Mouse (Mus musculus) T-helper 2 cell (primary cell): ENCODE results near the gene Src.
"Not testable (repeated sequence)": the region's sequence is repeated elsewhere in the genome, so short reads cannot be mapped to it uniquely, and the experiment has no call there.

Source experiments
- in situ Hi-C: fragments of 300-600 bp; cut with MboI, MseI; formaldehyde crosslinking; loops from one replicate; pipeline ENCODE4 v1.15.1; 2025; ENCODE audit warnings: high pct_unique_total_duplicates

Gene Src

DNA sequence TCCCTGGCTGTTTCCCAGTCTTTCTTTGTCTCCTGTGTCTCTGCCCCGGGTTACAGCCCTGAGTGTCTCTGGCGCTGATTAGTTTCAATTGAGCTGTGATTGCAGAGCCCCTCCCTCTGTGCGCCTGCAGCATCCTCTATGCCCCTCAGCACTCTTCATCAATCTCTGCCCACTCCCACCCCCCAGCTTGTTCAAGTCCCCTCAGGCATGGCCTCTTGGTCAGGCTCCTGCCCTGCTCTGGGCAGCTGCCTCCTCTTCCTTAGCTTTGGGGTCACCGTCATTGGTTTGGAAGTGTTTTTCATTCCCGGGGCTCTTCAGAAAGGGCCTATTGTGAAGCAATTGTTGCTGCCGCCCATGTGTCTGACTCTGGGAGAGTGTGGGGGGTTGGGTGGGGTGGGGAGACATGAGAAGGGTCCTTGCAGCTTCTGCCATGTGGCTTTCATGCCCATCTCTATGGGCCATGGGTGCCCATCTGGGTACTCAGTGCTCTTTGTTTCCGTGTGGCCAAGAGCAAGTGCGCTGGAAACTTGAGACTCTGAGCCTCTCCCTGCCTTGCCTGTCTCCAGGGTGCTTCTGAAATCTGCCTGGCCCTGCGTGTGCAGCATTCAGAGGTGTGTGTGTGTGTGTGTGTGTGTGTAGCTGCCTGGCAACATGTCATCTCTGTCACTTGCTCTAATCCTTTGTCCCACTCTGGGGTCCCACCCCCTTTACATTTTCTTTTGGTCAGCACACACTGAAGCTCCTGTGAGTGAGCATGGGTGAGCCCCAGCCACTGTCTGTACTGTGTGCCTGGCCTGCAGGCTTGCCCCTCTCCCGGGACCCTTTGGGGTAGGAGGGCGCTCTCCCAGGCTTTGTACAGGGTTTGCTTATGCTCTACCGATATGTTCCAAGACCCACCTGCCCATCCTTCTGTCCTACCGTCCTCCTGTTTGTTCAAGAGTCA, 57.5 kb downstream of the Src start:
- in situ Hi-C loops: no loop called here

DNA sequence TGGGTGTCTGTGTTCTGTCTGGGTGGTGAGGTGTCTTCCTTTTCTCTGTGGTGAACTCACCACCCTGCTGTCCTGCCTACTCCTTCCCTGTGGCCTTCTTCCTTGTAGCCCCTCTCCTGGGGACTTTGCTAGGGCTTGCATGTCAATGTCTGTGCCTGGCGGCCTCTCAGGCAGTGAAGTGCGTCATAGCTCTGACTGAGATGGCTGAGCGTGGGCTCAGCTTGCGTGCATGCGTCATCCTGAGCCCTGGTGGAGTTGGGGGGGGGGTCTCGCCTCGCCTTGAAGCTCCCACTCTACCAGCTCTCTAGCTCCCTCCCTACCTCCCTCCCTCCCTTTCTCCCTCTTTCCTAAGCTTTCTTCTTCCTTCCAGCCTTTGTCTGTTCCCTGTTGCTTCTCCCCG, 60.4 kb downstream of the Src start:
- in situ Hi-C loops: no loop called here

DNA sequence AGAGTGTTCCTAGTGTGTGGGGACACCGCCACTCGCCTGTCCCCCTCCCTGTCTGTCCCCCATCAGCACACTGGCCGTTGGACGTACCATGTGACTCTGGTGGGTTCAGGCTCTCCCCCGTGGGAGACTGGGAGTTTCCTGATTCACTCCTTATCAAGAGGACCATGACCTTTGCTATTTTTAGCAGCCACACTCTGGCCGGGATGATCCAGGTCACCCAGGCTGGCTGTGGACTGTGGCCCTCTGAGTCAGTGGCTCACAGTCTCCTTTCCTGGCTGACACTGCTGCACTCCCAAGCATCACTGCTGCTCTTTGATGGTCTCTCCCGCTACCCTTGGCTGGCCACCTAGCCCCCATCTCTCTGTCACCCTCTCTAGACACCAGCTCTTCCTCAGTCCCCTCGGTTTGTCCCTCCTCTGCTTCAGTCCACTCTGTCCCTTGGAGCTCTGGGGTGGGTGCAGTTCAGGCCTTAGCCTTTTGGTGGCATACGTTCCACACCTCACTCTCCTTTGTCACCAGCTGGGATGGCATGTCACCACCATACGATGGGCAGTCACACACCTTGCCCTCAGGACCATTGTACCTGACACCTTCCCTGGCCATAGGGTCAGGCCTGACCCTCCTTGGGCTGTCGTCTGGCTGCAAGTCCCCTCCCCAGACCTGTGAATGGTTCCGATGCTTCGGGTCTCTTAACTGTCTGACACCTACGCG, 61.8 kb downstream of the Src start:
- in situ Hi-C loops: no loop called here

DNA sequence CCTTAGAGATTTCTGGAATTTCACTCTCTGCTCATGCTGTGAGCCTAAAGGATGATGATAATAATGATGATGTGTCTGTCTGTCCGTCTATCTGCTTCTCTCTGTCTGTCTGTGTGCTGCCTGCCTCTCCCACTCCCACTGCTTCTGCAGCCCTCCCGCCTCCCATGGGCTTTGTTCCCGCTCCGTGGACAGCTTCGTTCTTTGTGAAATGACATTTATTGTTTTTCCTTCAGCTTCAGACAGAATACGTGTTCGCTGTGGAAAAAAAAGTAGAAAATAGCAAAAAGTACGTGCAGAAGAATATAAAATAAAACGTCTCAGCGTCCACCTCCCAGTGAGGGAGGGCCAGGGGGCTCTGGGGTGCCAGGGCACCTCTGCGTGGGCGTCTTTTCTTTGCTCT, 64.5 kb downstream of the Src start:
- in situ Hi-C loops: no loop called here

DNA sequence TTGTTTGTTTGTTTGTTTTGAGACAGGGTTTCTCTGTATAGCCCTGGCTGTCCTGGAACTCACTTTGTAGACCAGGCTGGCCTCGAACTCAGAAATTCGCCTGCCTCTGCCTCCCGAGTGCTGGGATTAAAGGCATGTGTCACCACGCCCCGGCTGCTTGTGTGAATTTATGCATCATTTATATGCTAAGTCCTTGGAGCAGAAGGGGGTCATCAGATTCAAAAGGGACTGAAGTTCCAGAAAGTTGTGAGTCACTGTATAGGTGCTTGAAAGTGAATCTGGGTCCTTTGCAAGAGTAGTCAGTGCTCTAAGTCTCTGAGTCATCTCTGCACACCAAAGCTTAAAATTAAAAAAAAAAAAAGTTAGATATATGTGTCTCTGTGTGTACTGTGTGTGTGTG, 68.3 kb downstream of the Src start:
- in situ Hi-C loops: not testable (repeated sequence)

DNA sequence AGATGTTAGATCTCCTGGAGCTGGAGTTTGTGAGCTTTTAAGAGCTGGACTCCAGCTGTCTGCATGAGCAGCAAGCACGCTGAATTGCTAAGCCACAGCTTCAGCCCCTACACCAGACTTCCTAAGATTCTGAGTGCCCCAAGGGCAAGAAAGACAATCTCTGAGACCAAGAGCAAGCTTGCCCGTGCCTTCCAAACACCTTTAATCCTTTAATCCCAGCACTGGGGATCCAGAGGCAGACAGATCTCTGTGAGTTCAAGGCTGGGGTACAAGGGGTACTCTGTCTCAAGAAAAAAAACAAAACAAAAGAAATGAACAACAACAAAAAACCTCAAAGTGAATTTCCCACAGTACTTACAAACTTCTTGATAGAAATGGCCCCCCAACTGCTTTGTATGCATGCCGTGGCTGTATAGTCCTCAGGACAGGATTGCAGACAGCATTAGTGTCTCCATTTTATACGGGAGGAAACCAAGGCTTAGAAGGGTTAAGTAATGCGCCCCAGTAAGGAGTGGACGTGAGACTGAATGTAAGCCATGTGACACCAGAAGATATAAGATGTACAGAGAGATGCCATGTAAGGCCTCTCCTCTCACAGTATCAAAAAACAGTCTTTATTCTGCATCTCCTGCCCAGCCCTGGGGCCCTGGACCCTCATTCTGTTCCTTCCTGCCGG, 68.9 kb downstream of the Src start:
- in situ Hi-C loops: no loop called here

DNA sequence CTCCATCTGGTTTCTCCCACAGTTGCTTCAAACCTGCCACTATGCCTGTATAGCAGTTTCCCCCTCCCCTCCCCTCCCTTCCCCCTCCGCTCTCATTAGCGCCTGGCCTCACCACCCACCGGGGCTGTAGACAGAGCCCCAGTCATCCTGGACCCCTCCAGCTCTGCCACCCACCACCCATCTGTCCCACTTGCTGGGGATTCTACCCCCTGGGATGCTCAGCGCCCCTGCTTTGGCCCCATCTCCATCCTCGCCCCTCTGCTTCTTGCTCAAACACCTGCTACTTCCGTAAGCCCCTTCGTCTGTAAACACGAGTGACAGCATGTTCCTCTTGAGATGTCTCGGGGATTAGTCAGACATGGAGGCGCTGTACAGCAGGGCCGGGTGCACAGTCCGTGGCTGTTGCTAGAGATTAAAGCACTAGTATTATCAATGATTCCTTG, 69.5 kb downstream of the Src start:
- in situ Hi-C loops: no loop called here

DNA sequence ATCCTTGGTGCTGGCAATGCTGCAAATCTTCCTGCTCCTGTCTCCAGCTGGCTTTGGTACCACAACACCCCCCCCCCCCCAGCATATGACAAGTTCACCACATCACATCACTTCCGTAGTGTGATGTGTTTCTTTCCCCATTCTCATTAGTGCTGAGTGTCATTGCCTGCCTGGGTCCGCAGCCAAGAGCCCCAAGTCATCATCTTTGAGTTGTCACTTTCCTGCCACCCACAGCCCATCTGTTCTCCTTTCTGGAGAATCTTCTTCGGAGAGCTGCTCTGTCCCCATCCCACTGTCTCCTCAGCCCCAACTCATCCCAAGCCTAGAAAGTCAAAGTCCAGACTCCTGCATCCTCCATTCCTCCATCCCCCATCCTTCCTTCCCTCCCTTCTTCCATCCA, 75.0 kb downstream of the Src start:
- in situ Hi-C loops: no loop called here

DNA sequence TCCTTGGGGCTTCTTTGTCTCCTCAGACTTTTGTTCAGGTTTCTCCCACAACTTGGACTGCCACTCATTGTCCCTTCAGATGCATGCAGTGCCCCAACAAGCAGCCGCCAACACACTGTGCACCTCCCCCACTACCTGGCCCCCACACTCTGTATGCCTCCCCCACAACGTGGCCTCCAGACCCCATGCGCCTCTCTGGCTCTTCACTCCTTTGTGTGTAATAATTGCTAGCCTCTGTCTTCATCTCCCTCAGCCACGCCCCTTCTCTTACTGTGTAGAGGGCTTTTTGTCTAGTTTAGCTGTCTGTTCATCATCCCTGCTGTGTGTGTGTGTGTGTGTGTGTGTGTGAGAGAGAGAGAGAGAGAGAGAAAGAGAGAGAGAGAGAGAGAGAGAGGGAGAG, 80.3 kb downstream of the Src start:
- in situ Hi-C loops: no loop called here

DNA sequence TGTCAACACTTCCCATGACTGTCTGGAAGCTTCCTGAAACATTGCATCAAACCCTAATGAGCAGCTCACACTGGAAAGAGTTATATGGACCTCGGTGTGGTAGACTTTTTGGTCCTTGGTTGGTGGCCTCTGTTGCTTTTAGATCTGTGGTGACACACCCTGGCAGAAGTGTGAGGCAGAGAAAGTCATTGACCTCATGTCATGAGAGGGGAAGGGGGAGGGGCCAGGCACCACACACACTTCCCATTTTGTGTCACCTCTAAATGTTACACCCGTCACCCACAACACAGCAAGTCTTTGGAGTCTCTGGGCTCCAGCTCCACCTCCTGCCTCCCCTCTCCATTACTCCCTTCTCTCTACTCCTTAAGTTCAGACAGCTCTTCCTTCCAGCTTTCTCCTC, 82.1 kb downstream of the Src start:
- in situ Hi-C loops: no loop called here

DNA sequence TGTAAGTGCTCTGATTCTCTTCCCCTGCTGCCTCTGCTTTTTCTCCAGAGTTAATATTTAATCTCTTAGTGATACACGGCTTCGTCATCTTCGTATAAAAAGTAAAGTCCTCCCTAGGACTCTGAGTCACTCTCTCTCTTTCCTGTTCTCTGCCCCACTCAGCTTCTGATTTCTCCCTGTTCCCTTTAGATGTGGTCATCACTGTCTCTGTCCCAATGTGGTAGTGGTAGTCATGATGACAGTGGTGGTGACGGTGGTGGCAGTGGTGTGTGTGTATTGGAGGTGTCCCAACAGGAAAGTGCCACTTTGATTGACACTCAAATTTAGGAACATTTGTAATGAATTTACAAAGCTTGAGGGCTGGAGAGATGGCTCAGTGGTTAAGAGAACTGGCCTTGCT, 83.1 kb downstream of the Src start:
- in situ Hi-C loops: no loop called here

DNA sequence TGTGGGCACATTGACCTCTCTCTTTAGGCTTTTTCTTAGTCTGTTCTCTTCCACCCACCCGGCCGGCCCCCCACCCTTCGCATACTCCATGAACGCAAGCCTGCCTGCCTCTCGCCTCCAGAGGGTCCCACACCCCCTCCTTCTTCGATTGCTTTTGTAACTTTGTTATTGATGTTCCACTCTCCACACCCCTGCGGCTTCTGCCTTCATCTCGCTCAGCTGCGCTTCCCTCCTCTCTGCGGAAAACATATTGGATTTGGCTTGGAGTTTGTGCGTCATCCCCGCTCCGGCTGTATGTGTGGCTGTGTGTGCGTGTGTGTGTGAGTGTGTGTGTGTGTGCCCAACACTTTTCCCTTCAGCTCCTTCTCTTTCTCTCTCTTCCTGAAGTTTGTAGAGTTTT, 88.5 kb downstream of the Src start:
- in situ Hi-C loops: no loop called here

DNA sequence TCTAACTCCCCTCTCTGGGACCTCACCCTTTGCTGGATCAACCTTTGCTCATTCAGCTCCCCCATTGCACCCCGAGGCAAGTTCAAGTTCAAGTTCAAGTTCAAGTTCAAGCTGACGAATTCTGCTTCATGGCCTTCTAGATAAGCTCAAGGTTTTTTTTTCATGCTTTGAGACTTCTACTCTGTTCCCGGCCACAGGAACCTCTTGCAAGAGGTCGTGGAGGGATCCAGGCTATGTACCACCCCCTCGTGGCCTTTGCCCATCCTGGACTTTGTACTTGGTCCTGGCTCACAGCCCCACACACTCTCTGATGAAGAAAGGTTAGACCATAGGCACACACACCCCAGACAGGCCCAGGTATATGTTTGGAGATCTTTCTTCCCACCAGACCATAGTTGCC, 90.9 kb downstream of the Src start:
- in situ Hi-C loops: no loop called here

DNA sequence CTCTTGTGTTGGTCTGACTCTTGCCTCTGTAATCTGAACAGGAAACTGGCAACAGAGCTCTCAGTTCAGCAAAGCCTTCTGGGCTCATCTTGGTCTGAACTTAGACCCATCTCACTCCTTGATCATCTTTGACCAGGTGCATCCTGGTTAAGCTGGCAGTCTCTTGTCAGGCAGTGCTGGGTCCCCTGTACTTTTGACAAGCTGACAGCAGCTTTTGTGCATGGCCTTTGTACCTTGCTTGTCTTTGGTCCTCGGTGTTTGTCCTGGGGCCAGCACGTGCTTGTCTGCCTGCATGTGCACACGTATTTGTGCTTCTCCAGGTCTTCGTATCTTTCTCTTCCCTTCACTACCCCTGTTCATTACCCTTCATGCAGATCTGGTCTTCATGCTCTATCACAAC, 91.8 kb downstream of the Src start:
- in situ Hi-C loops: no loop called here

DNA sequence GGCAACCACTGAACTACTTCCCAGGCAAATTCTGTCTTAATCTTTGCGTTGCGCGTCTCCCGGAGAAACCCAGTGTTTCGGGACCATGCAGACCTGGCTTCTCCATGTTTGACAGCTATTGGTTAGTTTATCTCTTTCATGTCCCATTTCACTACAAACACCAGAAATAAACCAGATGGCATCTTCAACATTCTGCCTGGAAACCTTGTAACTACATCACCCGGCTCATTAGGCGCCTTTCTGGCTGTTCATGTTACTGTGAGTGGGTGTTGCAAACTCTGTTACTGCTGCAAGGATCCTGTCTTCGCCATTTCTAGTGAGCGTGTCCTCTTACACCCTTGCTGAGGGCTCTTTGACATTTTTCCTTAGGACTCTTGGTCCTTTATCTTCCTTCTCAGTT, 94.6 kb downstream of the Src start:
- in situ Hi-C loops: no loop called here

DNA sequence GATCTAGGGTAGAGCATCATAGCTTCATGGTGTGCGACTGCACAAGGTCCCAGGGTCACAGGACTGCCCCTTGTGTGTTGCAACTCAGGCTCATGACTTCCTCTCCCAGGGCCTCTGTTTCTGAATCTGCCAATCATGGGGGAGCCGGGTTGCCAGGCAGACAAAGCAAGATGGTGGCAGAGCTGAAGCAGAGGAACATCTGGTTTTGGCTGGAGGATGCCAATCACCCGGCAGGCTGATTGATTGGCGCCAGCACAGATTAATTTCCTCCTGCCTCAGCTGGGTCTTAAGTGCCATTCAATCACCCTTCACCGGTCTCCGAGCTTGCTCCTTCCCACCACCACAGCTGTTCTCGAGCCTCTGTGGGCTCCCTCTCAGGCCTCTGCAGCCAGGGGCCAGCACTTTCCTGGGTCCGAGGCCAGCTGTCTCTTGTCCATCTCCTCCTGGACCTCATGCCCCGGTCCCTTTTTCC, 95.5 kb downstream of the Src start:
- in situ Hi-C loops: no loop called here

DNA sequence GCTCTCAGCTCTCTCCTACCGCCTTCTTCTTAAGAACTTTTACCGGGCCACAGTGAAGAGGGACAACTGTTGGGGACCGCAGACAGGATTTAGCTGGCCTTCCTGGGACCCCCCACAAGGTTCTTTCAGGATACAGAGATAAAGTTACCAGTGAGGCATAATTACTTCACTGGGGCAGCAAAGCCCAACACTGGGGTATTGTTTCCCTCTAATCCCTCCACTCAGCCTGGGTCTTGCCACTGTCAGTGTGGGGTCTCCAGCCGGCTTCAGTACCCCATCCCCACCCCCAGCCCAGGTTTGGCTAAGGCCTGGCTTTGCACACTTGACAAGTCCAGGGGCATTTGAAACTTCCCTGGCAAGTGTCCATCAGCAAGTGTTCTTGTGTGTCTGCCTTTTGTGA, 96.1 kb downstream of the Src start:
- in situ Hi-C loops: no loop called here

DNA sequence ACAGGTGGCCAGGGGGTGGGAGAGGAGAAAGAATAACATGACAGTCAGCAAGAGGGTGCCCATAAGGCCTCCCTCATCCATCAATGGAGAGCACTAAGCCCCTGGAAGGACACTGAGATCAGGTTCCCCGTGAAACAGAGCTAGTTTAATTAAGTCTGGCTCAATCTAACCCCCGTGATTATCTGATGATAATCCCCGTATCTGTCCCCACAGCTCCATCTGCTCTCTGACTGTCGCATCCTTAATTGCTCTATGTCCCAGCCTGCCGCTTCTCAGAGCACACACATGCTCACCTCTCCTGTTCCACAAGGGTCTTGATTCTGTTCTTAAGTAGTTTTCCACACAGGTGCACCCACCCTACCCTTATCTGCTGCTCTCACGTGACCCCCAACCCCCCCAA, 99.3 kb downstream of the Src start:
- in situ Hi-C loops: no loop called here

DNA sequence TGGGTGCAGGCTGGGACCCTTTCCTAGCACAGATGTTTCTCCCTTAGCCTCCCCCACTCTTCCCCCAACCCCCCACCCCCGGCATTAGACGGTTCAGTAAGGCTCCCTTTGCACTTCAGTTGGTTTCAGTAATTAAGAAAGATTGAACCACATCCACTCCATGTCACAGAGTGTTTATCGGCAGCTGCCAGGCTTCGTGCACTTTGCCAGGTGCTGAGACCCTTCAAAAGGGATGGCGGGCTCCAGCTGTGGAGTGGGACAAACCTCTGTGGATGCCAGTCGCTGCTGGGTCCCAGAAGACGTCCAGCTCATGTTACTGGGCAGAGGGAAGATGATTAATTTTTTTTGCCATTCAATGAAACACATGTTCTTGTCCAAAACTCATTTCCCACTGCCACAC, 100.2 kb downstream of the Src start:
- in situ Hi-C loops: no loop called here

DNA sequence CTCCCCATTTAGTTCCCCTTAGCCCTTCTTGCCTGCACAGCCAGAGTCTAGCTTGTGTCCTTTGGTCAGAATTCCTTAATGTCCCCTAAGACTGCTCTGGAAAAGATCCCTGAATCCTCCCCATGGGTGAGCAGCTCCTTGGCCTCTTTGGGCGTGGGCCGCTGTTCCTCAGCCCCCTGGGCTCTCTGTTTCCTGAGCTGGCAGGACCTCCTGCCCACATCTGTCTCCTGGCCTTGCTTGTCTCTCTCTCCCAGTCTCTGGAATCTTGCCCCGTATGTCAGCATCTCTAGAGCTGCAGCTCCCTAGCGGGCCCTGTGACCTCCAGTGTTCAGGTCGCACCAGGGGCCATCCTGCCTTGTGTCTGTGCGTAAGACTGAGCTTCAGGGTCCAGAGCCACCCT, 101.2 kb downstream of the Src start:
- in situ Hi-C loops: no loop called here

DNA sequence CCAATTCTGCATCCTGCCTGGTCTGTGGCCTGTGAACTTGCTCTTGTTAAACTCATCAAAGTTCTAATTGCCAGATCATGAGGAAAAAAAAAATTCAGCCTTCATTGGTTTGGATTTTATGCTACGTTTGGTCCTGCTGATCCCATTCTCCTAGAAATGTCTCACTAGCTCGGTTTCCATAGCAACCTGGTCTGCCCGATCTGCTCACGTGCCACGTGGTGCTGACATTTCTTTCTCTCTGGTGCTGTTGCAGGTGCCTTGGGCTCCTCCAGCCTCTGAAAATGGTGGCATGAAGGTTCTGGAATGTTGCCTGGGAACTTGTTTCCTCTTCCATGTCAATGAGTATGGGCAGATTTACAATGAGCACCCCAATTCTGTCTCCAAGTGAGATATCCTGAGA, 102.3 kb downstream of the Src start:
- in situ Hi-C loops: no loop called here
